Mouse (Mus musculus) stomach, postnatal 0 days (tissue): Measurements from ENCODE around the gene Rnf41.

Source experiments
- CTCF ChIP-seq: IDR thresholded peaks from 2 replicates; pipeline ENCODE4 v1.5.1; 2016; ENCODE audit warnings: antibody characterized with exemption, low read depth, mild to moderate bottlenecking, moderate library complexity
- EP300 ChIP-seq: optimal IDR thresholded peaks from 2 replicates; pipeline ENCODE3; 2016; ENCODE audit warnings: antibody characterized with exemption

- TF ChIP-seq CTCF (no peak), EP300 (no peak)
Observed at GRCm38 (mm10) chr10:128369599-128369998, 41.9 kb upstream of the Rnf41 start.
